Mouse (Mus musculus): ENCODE measurements around the gene Elane. TPM values are rescaled to one million over a fixed set of nuclear protein-coding genes. Genes with fewer than 3 reads are reported as not detected.

The Elane gene
- polyA plus RNA-seq, 1 experiment, result not detected

- Histone ChIP-seq H3K27ac (ENCODE audit: insufficient read depth, low read length) (no peak overlapping the region), H3K4me1 (ENCODE audit: control insufficient read depth, insufficient read depth, low read length) (no peaks in the 10 kb centered on the region), H3K4me3 (ENCODE audit: insufficient read depth, low read length) (peak overlapping the region; percentile 80)
- TF ChIP-seq CTCF (IDR thresholded peaks at IDR 0.05; ENCODE audit: extremely low read depth, insufficient read depth, low read length) (no peak), POLR2A (IDR thresholded peaks at IDR 0.05; ENCODE audit: extremely low read depth, insufficient read depth, low read length) (no peak)
Measured at GRCm38 (mm10) chr10:79925785-79926490, 39.9 kb downstream of the Elane start.

DNA sequence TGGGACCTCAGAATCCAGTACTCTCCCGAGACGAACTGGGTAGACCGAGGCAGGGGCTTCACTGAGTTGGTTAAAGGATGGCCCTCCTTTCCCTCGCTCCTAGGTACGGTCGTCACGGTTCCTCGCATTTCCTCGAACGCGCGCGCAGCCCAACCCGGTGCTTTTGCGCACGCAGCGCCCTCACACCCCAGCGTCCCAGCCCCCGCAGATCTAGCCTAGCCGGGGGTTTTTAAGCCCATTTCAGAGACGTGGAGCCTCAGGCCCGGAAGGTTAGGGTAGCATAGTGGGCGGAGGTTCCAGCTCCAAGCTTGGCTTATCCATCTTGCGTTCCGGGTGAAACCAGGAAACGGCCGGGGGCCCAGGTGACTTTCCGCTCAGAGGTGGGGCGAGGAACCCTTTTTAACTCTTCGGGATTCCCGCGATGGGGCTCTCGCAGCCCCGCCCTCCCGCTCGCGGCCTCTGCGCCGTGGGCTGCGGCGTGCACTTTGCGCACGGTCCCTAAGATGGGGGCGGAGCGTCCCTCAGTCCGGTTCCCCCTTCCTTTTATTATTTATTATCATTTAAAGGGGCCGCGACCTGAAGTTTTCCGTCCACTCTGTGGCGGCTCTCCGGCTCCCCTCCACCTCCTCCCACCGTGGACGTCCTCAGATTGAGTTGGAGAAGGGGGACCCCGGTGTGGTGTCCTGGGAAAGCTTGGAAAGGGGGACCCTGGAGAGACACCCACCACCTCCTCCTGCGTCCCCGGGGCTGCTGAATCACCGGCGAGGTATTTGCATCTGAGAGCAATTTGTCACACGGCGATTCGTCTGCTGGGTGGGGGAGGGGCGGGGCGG is 40.7 kb downstream of the Elane start, which contains the start of gene Arid3a:
Gene Arid3a (plus strand): TSS at position 553 of the 833 bp plus-strand sequence.
- peak within 1 kb of the TSS; percentile 48 for H3K27ac ChIP-seq (ENCODE audit: insufficient read depth, low read length)
- no peaks in the 10 kb centered on the region for H3K4me1 ChIP-seq (ENCODE audit: control insufficient read depth, insufficient read depth, low read length)
- H3K4me3 ChIP-seq (ENCODE audit: insufficient read depth, low read length), result peak within 1 kb of the TSS; percentile 80
- TF ChIP-seq POLR2A (IDR thresholded peaks at IDR 0.05; ENCODE audit: extremely low read depth, insufficient read depth, low read length), result no peak
- no peak for TF ChIP-seq CTCF (IDR thresholded peaks at IDR 0.05; ENCODE audit: extremely low read depth, insufficient read depth, low read length)

DNA sequence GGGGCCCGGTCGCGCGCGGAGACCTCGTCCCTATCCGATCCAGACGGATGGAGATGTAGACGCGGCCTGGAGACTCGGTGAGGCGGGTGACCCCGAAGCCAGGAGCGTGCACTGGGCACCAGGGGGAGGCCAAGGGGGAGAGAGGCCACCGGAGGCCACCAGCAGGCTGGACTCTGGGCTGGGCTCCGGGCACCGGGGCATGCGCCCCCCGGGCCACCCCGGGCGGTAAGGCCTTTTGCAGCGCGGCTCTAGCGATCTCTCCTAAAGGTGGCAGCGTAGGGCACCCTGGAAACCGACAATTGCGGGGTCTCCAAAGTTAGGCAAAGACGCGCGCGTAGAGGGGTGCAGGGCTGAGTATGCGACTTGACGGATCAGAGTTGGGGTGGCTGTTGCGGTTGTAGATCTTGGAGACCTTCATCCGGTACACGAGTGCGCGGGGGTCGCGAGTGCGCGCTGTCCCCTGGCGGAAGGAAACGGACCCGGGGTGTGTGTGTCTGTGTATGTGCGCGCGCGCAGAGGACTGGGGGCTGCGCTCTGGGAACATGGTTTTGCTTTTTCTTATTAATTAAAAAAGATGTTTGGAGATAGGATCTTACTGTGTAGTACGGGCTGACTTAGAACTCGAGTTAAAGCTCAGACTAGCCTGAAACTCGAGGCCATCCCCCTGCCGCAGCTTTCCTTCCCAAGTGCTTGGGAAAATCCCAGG is 41.4 kb downstream of the Elane start:
- TF ChIP-seq CTCF (IDR thresholded peaks at IDR 0.05; ENCODE audit: extremely low read depth, insufficient read depth, low read length), result no peak
- H3K4me1 ChIP-seq (ENCODE audit: control insufficient read depth, insufficient read depth, low read length), result no peaks in the 10 kb centered on the region
- peak overlapping the region; percentile 80 for H3K4me3 ChIP-seq (ENCODE audit: insufficient read depth, low read length)
- H3K27ac ChIP-seq (ENCODE audit: insufficient read depth, low read length), result peak overlapping the region; percentile 25

- TF ChIP-seq POLR2A (IDR thresholded peaks at IDR 0.05; ENCODE audit: extremely low read depth, insufficient read depth, low read length) (no peak), CTCF (IDR thresholded peaks at IDR 0.05; ENCODE audit: extremely low read depth, insufficient read depth, low read length) (no peak)
- H3K27ac ChIP-seq (ENCODE audit: insufficient read depth, low read length), result 0 out of 2 replicates have a peak overlapping the region, but pooled peaks have one; percentile 25
- no peaks in the 10 kb centered on the region for H3K4me1 ChIP-seq (ENCODE audit: control insufficient read depth, insufficient read depth, low read length)
- peak overlapping the region; percentile 80 for H3K4me3 ChIP-seq (ENCODE audit: insufficient read depth, low read length)
Measured at GRCm38 (mm10) chr10:79928030-79928694, 42.1 kb downstream of the Elane start.

GRCm38 (mm10) chr10:79928907-79929701 is 43.1 kb downstream of the Elane start:
- no peak overlapping the region for H3K27ac ChIP-seq (ENCODE audit: insufficient read depth, low read length)
- peak overlapping the region; percentile 80; the same call in 1 of the 2 replicates for H3K4me3 ChIP-seq (ENCODE audit: insufficient read depth, low read length)
- H3K4me1 ChIP-seq (ENCODE audit: control insufficient read depth, insufficient read depth, low read length), result no peaks in the 10 kb centered on the region

DNA sequence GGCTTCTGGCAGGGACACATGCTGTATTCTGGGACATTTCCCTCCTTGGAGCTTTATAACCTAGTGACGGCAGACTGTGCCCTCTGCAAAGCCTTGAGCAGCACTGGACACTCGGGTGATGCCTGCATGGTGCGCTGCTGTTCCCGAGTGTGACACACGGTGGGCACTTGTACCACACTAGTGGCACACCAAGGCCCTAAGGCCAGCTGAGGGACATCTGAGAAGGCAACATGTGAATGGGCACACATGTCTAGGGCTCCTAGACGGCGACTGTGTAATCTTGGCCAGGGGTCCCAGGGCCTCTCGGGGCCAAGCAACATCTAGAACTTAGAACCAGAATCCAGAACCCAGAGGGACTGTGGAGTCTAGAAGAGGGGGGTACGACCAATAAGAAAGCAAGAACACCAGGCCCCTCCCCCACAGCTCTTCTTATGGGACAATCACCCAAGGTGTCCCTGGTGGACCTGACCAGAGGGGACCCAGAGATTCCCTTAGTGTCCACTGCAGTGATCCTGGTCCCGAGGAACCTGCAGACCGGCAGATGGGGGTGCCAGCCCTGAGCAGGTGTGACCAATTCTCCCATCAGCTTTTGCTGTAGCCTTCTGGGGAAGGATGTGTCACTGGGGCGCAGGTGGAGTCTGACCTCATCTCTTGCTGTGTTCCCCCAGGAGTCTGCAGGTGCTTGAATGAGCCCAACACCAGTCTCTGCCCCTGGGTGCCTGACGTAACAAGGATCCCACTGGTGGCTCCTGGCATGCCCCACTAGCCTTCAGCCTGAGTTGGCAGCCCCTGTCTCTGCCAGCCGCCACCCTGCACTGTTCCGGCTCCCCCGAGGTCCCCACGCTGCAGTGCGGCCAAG is 44.1 kb downstream of the Elane start:
- Histone ChIP-seq H3K4me1 (ENCODE audit: control insufficient read depth, insufficient read depth, low read length) (no peaks in the 10 kb centered on the region), H3K4me3 (ENCODE audit: insufficient read depth, low read length) (no peak overlapping the region), H3K27ac (ENCODE audit: insufficient read depth, low read length) (no peak overlapping the region)
- TF ChIP-seq POLR2A (IDR thresholded peaks at IDR 0.05; ENCODE audit: extremely low read depth, insufficient read depth, low read length) (no peak), CTCF (IDR thresholded peaks at IDR 0.05; ENCODE audit: extremely low read depth, insufficient read depth, low read length) (no peak)

More at GRCm38 (mm10) chr10:79928907-79929701, 43.1 kb downstream of the Elane start:
- TF ChIP-seq POLR2A (IDR thresholded peaks at IDR 0.05; ENCODE audit: extremely low read depth, insufficient read depth, low read length) (no peak), CTCF (IDR thresholded peaks at IDR 0.05; ENCODE audit: extremely low read depth, insufficient read depth, low read length) (no peak)

DNA sequence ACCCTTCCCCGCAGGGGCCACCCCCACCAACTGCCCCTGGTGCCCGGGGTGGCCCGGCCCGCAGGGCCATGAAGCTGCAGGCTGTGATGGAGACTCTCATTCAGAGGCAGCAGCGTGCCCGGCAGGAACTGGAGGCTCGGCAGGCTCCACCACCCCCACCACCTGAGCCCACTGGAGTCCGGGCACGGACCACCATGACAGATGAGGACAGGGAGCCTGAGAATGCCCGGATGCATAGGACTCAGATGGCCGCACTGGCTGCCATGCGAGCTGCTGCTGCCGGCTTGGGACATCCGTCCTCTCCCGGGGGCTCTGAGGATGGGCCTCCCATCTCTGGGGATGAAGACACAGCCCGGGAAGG is 44.8 kb downstream of the Elane start:
- Histone ChIP-seq H3K4me1 (ENCODE audit: control insufficient read depth, insufficient read depth, low read length) (no peaks in the 10 kb centered on the region), H3K27ac (ENCODE audit: insufficient read depth, low read length) (no peak overlapping the region), H3K4me3 (ENCODE audit: insufficient read depth, low read length) (no peak overlapping the region)
- TF ChIP-seq CTCF (IDR thresholded peaks at IDR 0.05; ENCODE audit: extremely low read depth, insufficient read depth, low read length) (no peak), POLR2A (IDR thresholded peaks at IDR 0.05; ENCODE audit: extremely low read depth, insufficient read depth, low read length) (no peak)

GRCm38 (mm10) chr10:79931797-79932196 is 45.8 kb downstream of the Elane start:
- TF ChIP-seq CTCF (IDR thresholded peaks at IDR 0.05; ENCODE audit: extremely low read depth, insufficient read depth, low read length), result no peak
- TF ChIP-seq POLR2A (IDR thresholded peaks at IDR 0.05; ENCODE audit: extremely low read depth, insufficient read depth, low read length), result no peak
- no peak overlapping the region for H3K27ac ChIP-seq (ENCODE audit: insufficient read depth, low read length)
- no peak overlapping the region for H3K4me3 ChIP-seq (ENCODE audit: insufficient read depth, low read length)
- peaks cover 3% of the 10 kb centered on the region; the same call in 1 of the 2 replicates for H3K4me1 ChIP-seq (ENCODE audit: control insufficient read depth, insufficient read depth, low read length)
